Mouse (Mus musculus) gastrocnemius, adult 18-20 months (tissue): ENCODE measurements around the gene Eif4b. TPM values are rescaled to one million over a fixed set of nuclear protein-coding genes. Genes with fewer than 3 reads are reported as not detected.
"Not testable (repeated sequence)": the region's sequence is repeated elsewhere in the genome, so short reads cannot be mapped to it uniquely, and the experiment has no call there.

Source experiments
- DNase-seq: peaks from one replicate; pipeline ENCODE4 v3.0.0; 2021; ENCODE audit warnings: low spot score
- total RNA-seq, 2 experiments: library from RNA; stranded (reverse); gene quantifications; 2 replicates each; pipeline ENCODE4 v1.2.3; 2021

Eif4b gene
- total RNA-seq, 2 experiments from 2014 or later = 224 to 227 TPM

DNA sequence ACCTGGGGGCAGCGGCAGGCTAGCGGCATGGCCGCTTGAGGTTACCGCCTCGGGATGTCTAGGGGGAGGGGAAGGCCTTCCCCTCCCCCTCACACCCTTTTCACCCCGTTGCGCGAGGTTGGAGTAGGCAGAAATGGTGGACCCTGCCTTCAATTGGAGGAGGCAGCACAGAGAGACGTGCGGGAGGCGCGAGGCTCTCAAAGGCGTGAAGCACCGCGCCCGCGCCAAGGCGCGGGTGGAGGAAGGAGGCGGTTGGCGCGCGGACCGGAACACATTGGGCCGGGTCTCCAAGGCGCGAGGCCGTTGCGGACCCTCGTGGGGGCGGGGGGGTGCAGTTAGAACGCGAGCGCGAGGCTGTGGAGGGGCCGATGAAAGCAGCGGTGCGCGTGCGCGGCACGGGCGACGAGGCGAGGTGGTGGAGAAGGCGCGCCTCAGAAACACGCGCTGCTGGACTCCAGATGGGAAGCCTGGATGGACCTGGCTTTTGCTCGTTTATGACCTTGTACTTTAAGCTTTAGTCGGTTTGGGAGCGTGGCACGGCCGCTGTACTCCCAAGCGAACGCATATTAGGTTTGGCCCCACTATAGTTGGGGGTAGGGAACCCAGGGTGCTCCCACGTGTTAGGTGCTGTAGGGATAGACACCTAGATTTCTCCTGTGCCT lies 628 bp downstream of the Eif4b start:
- DNase-seq = peak; percentile 41

DNA sequence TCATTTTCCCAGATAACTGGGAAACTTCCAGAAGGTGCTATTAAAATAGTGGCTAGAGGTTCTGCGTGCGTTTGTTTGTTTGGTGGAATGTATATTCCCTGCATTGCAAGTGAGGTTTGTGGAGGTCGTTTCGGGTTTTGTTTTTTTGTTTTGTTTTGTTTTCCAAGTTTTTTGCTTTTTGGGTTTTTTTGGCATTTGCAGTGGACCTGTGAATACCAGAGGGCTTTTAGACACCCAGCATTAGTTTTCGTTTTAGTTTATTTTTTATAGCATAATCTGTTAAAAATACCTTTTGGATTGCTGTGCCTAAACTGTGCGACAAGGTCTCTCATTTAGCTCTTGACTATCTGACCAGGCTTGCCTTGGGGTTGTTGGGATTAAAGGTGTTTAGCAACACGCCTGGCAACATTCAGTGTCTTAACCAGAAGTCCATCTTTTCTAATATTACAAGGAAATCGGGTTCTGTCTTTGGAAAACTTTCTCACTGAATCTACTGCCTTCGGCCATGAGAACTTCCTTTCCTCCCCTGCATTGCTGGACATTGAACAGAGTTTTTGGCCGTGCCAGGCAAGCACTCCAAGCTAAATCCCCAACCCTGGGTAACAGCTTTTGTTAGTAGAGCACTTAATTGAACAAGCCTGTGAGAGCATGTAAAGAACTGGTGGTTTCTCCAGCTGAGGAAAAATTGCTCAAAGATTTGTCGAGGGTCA lies 1.5 kb downstream of the Eif4b start:
- no peak for DNase-seq

DNA sequence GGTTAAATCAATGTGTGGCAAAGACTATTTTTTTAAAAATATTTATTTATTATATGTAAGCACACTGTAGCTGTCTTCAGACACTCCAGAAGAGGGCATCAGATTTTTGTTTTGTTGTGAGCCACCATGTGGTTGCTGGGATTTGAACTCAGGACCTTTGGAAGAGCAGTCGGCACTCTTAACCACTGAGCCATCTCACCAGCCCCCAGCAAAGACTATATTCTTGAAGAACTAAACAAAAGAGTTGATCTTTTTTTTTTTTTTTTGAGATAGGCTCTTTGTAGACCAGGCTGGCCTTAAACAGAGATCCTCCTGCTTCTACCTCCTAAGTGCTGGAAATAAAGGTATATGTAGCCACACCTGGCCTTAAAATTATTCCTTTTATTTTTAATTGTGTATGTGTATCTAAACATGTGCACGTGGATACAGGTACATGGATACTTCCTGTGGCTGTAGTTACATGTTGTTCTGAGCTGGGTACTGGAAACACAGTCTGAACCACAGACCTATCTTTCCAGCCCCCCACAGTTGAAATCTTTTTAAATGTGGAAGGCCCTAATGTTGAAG lies 3.6 kb downstream of the Eif4b start:
- no peak for DNase-seq

DNA sequence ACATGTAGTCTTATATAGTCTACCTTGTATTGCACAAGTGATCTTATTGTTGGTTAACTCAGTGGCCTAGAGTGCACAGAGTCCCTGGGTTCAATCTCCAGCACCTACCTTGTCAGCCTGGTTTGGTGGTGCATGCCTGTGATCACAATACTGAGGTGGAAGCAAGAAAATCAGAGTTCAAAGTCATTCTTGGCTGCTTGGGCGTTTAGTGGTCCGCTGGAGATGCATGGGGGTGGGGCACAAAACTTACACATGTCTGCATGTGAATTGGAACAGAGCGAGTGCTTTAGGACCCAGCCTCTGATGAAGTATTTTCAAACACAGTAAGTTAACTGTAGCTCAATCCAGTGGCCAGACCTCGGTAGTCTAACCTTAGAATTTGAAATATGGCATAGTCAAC lies 5.6 kb downstream of the Eif4b start:
- DNase-seq = no peak

DNA sequence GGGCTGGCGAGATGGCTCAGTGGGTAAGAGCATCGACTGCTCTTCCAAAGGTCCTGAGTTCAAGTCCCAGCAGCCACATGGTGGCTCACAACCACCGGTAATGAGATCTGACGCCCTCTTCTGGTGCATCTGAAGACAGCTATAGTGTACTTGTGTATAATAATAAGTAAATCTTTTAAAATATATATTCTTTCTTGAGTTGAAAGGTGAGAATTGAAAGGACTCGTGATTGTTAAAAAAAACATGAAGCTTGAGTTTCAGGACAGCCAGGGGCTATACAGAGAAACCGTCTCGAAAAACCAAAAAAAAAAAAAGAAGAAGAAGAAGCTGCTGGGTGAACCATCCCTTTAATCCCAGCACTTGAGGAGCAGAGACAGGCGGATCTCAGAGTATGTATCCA lies 6.4 kb downstream of the Eif4b start:
- DNase-seq = not testable (repeated sequence)

GRCm38 (mm10) chr15:102080429-102080828 lies 6.9 kb downstream of the Eif4b start:
- no peak for DNase-seq

DNA sequence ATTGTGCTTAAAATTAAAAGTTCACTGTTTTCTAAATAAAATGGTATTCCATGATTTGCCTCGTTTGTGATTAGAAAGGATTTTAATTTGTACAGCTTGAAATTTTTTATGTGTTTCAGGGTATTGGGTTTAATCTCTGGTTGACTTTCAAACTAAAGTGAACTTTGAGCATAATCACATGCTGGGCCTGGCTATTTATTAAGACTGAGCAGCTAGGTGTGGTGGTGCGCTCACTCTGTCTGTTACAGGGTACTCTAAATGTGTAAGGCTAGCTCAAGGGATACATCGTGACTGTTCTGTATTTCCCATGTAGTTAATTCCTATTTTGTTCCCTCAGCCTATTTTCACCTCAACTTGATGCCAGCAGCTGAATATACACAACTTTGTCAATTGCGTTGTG lies 8.6 kb downstream of the Eif4b start:
- no peak for DNase-seq

- no peak for DNase-seq
These were observed 9.5 kb downstream of the Eif4b start for GRCm38 (mm10) chr15:102083028-102083427.

- DNase-seq = no peak
These were observed 16.5 kb downstream of the Eif4b start for GRCm38 (mm10) chr15:102089914-102090585.

GRCm38 (mm10) chr15:102091063-102091679 lies 17.6 kb downstream of the Eif4b start:
- no peak for DNase-seq

- no peak for DNase-seq
These were observed 18.1 kb downstream of the Eif4b start for GRCm38 (mm10) chr15:102091688-102092087.

DNA sequence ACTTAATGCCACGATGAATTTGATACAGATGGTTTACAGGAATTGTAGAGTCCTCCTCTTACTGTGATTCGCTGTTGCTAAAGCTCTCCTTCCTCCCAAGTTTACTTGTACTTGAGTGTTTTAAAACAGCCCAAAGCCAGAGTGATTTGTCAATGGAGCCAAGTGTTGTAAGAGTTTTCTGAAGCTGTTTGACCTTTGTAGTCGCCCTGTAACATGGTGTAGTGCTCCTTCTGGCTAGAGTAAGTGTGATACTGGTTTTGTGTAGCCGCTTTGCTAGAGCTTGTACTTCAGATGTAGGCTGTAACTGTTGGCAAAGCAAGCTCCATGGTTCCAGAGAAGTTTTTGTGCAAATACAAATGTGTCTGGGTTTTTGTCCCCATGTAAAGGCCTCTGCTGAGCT lies 18.6 kb downstream of the Eif4b start:
- DNase-seq = no peak

DNA sequence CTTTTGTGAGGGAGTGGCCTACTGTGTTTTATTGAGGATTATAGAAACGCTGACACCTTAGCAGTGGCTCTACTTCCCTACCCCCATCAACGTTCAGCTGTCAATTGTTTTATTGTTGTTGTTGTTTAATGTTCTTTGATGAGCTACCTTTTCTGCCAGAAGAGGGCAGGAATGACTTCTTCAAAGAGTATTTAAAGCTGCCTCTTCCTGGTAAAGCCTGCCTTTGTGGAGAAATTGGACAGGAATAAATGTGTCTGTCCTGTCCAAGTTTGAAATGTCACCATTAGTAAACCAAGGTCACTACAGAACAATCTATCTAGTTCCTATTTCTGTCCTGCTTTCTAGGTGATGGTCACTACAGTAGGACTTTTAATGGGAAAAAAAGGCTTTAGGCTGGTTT lies 20.6 kb downstream of the Eif4b start:
- no peak for DNase-seq

DNA sequence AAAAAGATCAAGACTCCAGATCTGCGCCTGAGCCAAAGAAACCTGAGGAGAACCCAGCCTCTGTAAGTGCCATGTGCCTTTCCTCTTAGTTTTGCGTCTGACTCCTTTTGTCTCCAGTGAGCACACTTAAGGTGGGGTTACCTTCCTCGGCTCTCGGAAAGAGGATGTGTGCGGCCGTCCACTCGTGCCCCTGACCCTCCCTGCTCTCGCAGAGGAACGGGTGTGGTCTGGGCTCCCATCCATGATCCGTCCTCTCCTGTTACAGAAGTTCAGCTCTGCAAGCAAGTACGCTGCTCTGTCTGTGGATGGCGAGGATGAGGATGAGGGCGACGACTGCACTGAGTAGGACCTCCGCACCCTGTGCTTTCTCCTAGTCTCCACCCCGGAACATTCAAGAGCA lies 21.4 kb downstream of the Eif4b start:
- no peak for DNase-seq

DNA sequence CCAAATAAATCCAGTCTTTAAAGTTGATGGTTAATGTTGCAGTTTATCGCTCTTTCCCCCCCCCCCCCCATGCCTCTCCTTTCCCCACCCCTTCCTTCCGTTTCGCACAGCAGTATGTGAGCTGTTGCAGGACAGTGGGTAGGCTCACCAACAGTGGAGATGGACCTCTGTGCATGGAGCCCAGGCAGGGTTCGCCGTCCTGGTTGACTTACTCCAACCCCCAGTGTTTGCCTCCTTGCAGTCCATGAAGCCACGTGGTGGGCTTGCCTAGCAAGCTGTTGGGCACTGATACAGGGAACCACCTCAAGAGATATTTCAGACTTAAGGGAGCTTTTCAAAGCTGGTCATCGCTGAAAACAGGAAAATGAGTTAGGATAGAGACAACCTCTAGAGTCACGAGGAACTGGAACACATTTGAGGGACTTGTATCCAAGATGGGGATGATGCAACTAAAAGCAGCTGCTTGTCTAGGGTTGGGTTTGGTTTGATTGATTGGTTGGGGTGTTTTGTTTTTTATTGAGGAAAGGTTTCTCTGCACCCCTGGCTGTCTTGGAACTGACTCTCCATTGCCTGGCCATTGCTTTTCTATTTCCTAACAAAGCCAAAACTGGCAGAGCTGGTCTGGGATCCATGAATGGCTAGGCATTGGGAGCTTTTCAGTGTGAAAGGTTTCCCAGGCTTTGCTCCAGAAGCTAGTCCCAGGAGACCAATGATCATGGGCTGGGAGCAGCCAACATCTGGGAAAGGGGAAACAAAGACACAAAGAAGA lies 23.8 kb downstream of the Eif4b start:
- DNase-seq = peak; percentile 76

DNA sequence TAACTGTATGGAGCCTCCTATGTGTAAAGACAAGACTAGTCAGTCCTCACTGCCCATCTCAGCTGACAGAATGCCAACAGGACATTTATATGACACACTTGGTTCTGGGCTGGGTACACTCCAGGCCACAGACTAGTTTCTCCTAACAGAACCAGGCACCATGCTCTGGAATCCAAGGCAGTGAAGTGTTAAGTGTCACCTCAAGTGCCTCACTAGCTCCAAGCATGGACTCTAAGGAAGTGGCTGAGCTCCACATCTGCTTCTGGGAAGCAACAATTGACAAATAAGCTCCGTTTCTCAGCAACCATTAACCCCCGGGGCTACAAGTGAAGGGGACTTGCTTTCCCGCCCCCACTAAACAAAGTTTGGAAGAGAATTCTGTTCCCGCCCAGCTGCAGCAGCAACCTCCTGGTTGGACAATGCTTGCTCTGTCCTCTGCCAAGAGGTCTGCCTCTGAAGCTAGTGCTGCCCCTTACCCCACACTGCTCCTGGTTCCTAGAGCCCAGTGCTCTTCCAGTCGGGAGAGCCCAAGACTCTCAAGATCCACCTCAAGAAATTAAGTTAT lies 24.5 kb downstream of the Eif4b start:
- peak; percentile 65 for DNase-seq

DNA sequence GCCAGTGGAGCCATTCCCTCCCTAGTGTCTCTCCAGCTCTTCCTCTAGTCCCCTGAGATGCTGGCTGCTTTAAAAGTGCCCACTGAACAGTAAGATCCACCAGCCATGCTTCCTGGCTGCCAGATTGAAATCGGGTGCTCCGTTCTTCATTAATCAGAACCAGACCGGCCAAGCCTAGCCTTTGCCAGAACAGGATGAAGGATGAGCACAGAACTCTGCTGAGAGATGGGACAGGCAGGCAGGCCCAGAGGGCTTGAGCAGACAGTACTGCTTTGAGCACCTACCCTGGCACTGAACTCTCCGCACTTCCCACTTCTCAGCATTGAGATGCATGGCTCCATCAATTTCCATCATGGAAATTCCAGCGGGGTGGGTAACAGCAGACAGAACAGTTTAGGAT lies 25.7 kb downstream of the Eif4b start:
- DNase-seq = peak; percentile 27

- no peak for DNase-seq
These were observed 26.2 kb downstream of the Eif4b start for GRCm38 (mm10) chr15:102099771-102100160.

DNA sequence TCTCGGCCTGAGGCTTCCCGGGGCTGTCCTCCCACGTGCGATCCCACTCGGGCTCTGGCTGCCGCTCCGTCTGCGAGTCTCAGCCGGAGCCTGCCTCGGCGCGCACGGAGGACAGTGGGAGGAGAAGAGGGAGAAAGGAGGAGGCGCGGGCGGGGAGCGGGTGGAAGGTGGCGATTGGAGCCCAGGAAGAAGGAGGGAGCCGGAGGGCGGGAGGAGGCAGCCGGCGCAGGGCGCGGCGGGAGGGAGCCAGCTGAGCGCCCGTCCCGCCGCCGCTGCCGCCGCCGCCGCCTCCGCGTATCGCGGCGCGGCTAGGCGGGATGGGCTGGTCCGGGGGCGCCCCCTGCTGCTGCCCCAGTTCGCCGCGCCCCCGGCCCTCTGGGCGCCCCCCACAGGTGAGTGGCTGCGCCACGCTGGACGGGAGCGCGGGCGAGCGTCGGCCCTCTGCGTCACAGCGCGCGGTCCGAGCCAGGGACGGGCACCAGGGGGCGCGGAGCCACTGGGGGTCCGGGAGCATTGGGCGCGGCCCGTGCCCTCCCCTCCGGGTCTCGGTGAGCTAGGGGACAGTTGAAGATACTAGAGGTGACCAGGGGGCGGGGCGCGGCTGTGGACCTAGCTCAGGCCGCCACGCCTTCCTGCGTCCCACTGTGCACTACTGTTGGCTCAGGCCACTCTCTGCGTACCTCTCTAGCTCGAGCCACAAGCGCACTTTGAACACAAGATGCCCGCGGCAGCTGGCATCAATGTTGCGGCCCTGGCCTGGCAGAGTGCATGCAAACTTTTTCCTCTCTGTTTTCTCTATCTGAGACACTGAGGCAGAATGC lies 26.8 kb downstream of the Eif4b start, which contains the start of gene Tns2:
Gene Tns2 (plus strand): TSS at position 253 of the 821 bp plus-strand sequence.
- peak; percentile 90 for DNase-seq
